Mouse (Mus musculus) MEL (cell line): ENCODE measurements around the gene Uqcc3. TPM values are rescaled to one million over a fixed set of nuclear protein-coding genes. Genes with fewer than 3 reads are reported as not detected.

Experiments used
- DNase-seq: peaks from one replicate; pipeline ENCODE4 v3.0.0; 2011; ENCODE audit warnings: low read depth, low spot score
- H3K27ac ChIP-seq: 2 replicates; pipeline ENCODE4 v1.5.1; 2012; ENCODE audit warnings: low read depth, mild to moderate bottlenecking, control low read depth, low read length, moderate library complexity; ENCODE audit not compliant: control insufficient read depth
- H3K27me3 ChIP-seq, 2 experiments: fragments of 150-350 bp in 1 of 2; sonication (generic) in 1 of 2; 2 replicates each; pipeline ENCODE4 v1.6.1; 2012; ENCODE audit warnings: low read length in 2 of 2, mild to moderate bottlenecking in 2 of 2, improper control_type of control experiment in 1 of 2, moderate library complexity in 1 of 2; ENCODE audit not compliant: insufficient read depth in 2 of 2, control insufficient read depth in 1 of 2
- H3K36me3 ChIP-seq, 2 experiments: 2 replicates each; pipeline ENCODE4 v1.6.1; 2012 to 2014; ENCODE audit warnings: low read length in 2 of 2, improper control_type of control experiment in 1 of 2, inconsistent platforms in 1 of 2, mild to moderate bottlenecking in 1 of 2; ENCODE audit not compliant: insufficient read depth in 2 of 2, control insufficient read depth in 1 of 2
- H3K4me1 ChIP-seq, 2 experiments: fragments of 150-350 bp in 1 of 2; sonication (generic) in 1 of 2; 2 replicates each; pipeline ENCODE4 v1.6.1; 2012; ENCODE audit warnings: low read length in 2 of 2, improper control_type of control experiment in 1 of 2, mild to moderate bottlenecking in 1 of 2; ENCODE audit not compliant: insufficient read depth in 2 of 2, control insufficient read depth in 1 of 2
- H3K4me3 ChIP-seq, 2 experiments: fragments of 150-350 bp in 1 of 2; sonication (generic) in 1 of 2; 2 replicates each; pipeline ENCODE4 v1.5.1; 2012; ENCODE audit warnings: low read depth in 2 of 2, low read length in 2 of 2, mild to moderate bottlenecking in 2 of 2, moderate library complexity in 2 of 2, control low read depth in 1 of 2, improper control_type of control experiment in 1 of 2; ENCODE audit not compliant: control insufficient read depth in 1 of 2, insufficient read depth in 1 of 2
- H3K79me2 ChIP-seq: 2 replicates; pipeline ENCODE4 v1.6.1; 2012; ENCODE audit warnings: mild to moderate bottlenecking, low read length, moderate library complexity; ENCODE audit not compliant: control insufficient read depth, poor library complexity, insufficient read depth
- H3K9ac ChIP-seq: 2 replicates; pipeline ENCODE4 v1.6.1; 2012; ENCODE audit warnings: low read depth, mild to moderate bottlenecking, control low read depth, low read length, moderate library complexity; ENCODE audit not compliant: control insufficient read depth, poor library complexity, severe bottlenecking
- H3K9me3 ChIP-seq: fragments of 150-350 bp; sonication (generic); replicated peaks from 2 replicates; pipeline ENCODE4 v1.6.1; 2012; ENCODE audit warnings: mild to moderate bottlenecking, low read length, improper control_type of control experiment, moderate library complexity; ENCODE audit not compliant: insufficient read depth
- BHLHE40 ChIP-seq: IDR thresholded peaks from 2 replicates; pipeline ENCODE4 v1.6.1; 2012; ENCODE audit warnings: low read depth, mild to moderate bottlenecking, inconsistent platforms, low read length, improper control_type of control experiment, borderline replicate concordance
- CHD2 ChIP-seq: IDR thresholded peaks from 2 replicates; pipeline ENCODE4 v1.6.1; 2011; ENCODE audit warnings: low read length, improper control_type of control experiment
- E2F4 ChIP-seq: IDR thresholded peaks from 2 replicates; pipeline ENCODE4 v1.6.1; 2011; ENCODE audit warnings: low read depth, low read length, improper control_type of control experiment, borderline replicate concordance
- ELF1 ChIP-seq: IDR thresholded peaks from 2 replicates; pipeline ENCODE4 v1.6.1; 2014; ENCODE audit warnings: low read depth, mild to moderate bottlenecking, inconsistent platforms, low read length, improper control_type of control experiment, moderate library complexity
- GABPA ChIP-seq: IDR thresholded peaks from 2 replicates; pipeline ENCODE4 v1.6.1; 2012; ENCODE audit warnings: low read depth, mild to moderate bottlenecking, inconsistent platforms, low read length, improper control_type of control experiment, moderate library complexity
- GATA1 ChIP-seq: IDR thresholded peaks from 2 replicates; pipeline ENCODE4 v1.6.1; 2011; ENCODE audit warnings: low read depth, low read length, improper control_type of control experiment
- HCFC1 ChIP-seq: IDR thresholded peaks from 2 replicates; pipeline ENCODE4 v1.6.1; 2012; ENCODE audit warnings: low read depth, mild to moderate bottlenecking, inconsistent platforms, low read length, improper control_type of control experiment, moderate library complexity
- JUND ChIP-seq: IDR thresholded peaks from 2 replicates; pipeline ENCODE4 v1.6.1; 2011; ENCODE audit warnings: low read depth, mild to moderate bottlenecking, improper control_type of control experiment, low read length
- MAFK ChIP-seq: IDR thresholded peaks from 2 replicates; pipeline ENCODE4 v1.6.1; 2011; ENCODE audit warnings: low read depth, mild to moderate bottlenecking, low read length, improper control_type of control experiment, borderline replicate concordance
- MAX ChIP-seq: IDR thresholded peaks from 2 replicates; pipeline ENCODE4 v1.6.1; 2011; ENCODE audit warnings: low read length, improper control_type of control experiment
- MAZ ChIP-seq: IDR thresholded peaks from 2 replicates; pipeline ENCODE4 v1.6.1; 2012; ENCODE audit warnings: low read depth, mild to moderate bottlenecking, inconsistent platforms, low read length, improper control_type of control experiment
- MEF2A ChIP-seq: IDR thresholded peaks from 2 replicates; pipeline ENCODE4 v1.6.1; 2014; ENCODE audit warnings: low read depth, mild to moderate bottlenecking, inconsistent platforms, low read length, improper control_type of control experiment; ENCODE audit not compliant: poor library complexity, insufficient replicate concordance, severe bottlenecking; ENCODE audit errors: extremely low read depth
- MYB ChIP-seq: IDR thresholded peaks from 2 replicates; pipeline ENCODE4 v1.6.1; 2011; ENCODE audit warnings: mild to moderate bottlenecking, low read depth, low read length, improper control_type of control experiment
- MYC ChIP-seq: IDR thresholded peaks from 2 replicates; pipeline ENCODE4 v1.6.1; 2011; ENCODE audit warnings: low read depth, mild to moderate bottlenecking, low read length, improper control_type of control experiment, moderate library complexity
- NELFE ChIP-seq: IDR thresholded peaks from 2 replicates; pipeline ENCODE4 v1.6.1; 2011; ENCODE audit warnings: low read depth, low read length, improper control_type of control experiment
- NRF1 ChIP-seq: IDR thresholded peaks from 2 replicates; pipeline ENCODE4 v1.6.1; 2014; ENCODE audit warnings: low read depth, mild to moderate bottlenecking, inconsistent platforms, low read length, improper control_type of control experiment, moderate library complexity; ENCODE audit not compliant: poor library complexity, insufficient read depth, severe bottlenecking
- POLR2A ChIP-seq, 2 experiments: IDR thresholded peaks; 2 replicates each; pipeline ENCODE4 v1.6.1; 2011 to 2012; ENCODE audit warnings: low read length in 2 of 2, mild to moderate bottlenecking in 2 of 2, control low read depth in 1 of 2, improper control_type of control experiment in 1 of 2, low read depth in 1 of 2, moderate library complexity in 1 of 2; ENCODE audit not compliant: control insufficient read depth in 1 of 2, insufficient read depth in 1 of 2, poor library complexity in 1 of 2
- POLR2AphosphoS2 ChIP-seq: IDR thresholded peaks from 2 replicates; pipeline ENCODE4 v1.6.1; 2011; ENCODE audit warnings: low read length, improper control_type of control experiment
- SIN3A ChIP-seq: IDR thresholded peaks from 2 replicates; pipeline ENCODE4 v1.6.1; 2012; ENCODE audit warnings: low read length, improper control_type of control experiment, inconsistent platforms
- SMC3 ChIP-seq: IDR thresholded peaks from 2 replicates; pipeline ENCODE4 v1.6.1; 2011; ENCODE audit warnings: low read depth, low read length, improper control_type of control experiment
- TCF12 ChIP-seq: IDR thresholded peaks from 2 replicates; pipeline ENCODE4 v1.6.1; 2014; ENCODE audit warnings: low read depth, mild to moderate bottlenecking, inconsistent platforms, low read length, improper control_type of control experiment, moderate library complexity
- USF1 ChIP-seq: IDR thresholded peaks from 2 replicates; pipeline ENCODE4 v1.6.1; 2014; ENCODE audit warnings: low read depth, mild to moderate bottlenecking, inconsistent platforms, low read length, improper control_type of control experiment, moderate library complexity
- USF2 ChIP-seq, 2 experiments: IDR thresholded peaks; 2 replicates each; pipeline ENCODE4 v1.6.1; 2011 to 2012; ENCODE audit warnings: improper control_type of control experiment in 2 of 2, low read length in 2 of 2, borderline replicate concordance in 1 of 2, inconsistent platforms in 1 of 2, low read depth in 1 of 2, mild to moderate bottlenecking in 1 of 2; ENCODE audit not compliant: insufficient read depth in 1 of 2
- ZC3H11A ChIP-seq: IDR thresholded peaks from 2 replicates; pipeline ENCODE4 v1.6.1; 2012; ENCODE audit warnings: low read depth, mild to moderate bottlenecking, inconsistent platforms, low read length, improper control_type of control experiment
- ZKSCAN1 ChIP-seq: IDR thresholded peaks from 2 replicates; pipeline ENCODE4 v1.6.1; 2012; ENCODE audit warnings: low read depth, mild to moderate bottlenecking, inconsistent platforms, low read length, improper control_type of control experiment, moderate library complexity
- ZMIZ1 ChIP-seq: IDR thresholded peaks from 2 replicates; pipeline ENCODE4 v1.6.1; 2012; ENCODE audit warnings: low read depth, mild to moderate bottlenecking, inconsistent platforms, low read length, improper control_type of control experiment, moderate library complexity
- ZNF384 ChIP-seq: IDR thresholded peaks from 2 replicates; pipeline ENCODE4 v1.6.1; 2012; ENCODE audit warnings: low read depth, mild to moderate bottlenecking, inconsistent platforms, low read length, improper control_type of control experiment
- polyA plus RNA-seq, 2 experiments: library from polyadenylated mRNA; stranded (reverse) in 1 of 2; unstranded in 1 of 2; fragments of >175 nt in 1 of 2; fragments of >200 nt in 1 of 2; gene quantifications; 2 replicates each; pipeline versions ENCODE4 v1.2.1 to v1.2.4; 2012; ENCODE audit warnings: low replicate concordance in 2 of 2, low read depth in 1 of 2; ENCODE audit not compliant: insufficient read length in 2 of 2, insufficient read depth in 1 of 2, missing spikeins in 1 of 2
- total RNA-seq: library from RNA; depleted of rRNA; stranded (reverse); fragments of 300-350 nt; gene quantifications from 2 replicates; pipeline ENCODE4 v1.2.3, GENCODE M21; 2012

The Uqcc3 gene
- total and polyA plus RNA-seq, 3 experiments = 49.4 to 55.0 TPM; not detected in 1

DNA sequence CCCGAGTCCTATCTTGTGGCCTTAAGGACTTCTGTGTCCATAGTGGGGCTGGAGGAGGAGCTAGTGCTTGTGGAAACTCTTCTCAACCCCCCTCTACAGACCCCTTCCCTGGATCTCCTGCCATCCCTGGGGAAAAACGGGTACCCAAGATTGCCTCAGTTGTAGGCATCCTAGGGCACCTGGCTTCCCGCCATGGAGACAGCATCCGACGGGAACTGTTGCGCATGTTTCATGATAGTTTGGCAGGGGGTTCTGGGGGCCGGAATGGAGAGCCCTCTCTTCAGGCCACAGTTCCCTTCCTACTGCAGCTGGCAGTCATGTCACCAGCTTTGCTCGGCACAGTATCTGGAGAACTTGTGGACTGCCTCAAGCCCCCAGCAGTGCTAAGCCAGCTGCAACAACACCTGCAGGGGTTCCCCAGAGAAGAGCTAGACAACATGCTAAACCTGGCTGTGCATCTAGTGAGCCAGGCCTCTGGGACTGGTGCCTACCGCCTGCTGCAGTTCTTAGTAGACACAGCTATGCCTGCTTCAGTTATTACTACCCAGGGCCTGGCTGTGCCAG lies 14.8 kb upstream of the Uqcc3 start:
- no peaks in the 10 kb centered on the region for H3K9me3 ChIP-seq
- H3K4me3 ChIP-seq = no peak overlapping the region
- H3K27ac ChIP-seq = no peak overlapping the region
- no peak for TF ChIP-seq SIN3A
- TF ChIP-seq ZMIZ1 = no peak
- no peak for TF ChIP-seq MAX
- no peak for TF ChIP-seq ZNF384
- TF ChIP-seq NELFE = no peak
- no peak for TF ChIP-seq POLR2AphosphoS2
- TF ChIP-seq JUND = no peak
- TF ChIP-seq TCF12 = no peak
- TF ChIP-seq ZKSCAN1 = no peak
- no peak for TF ChIP-seq CHD2
- no peak for TF ChIP-seq NRF1
- H3K4me1 ChIP-seq = peaks cover 5 to 21% of the 10 kb centered on the region in 2 experiments; a peak in 3 of 4 replicates
- no peaks in the 10 kb centered on the region for H3K27me3 ChIP-seq
- peaks cover 0 to 44% of the 10 kb centered on the region in 2 experiments; a peak in 2 of 4 replicates for H3K36me3 ChIP-seq
- peaks cover 52% of the 10 kb centered on the region for H3K79me2 ChIP-seq
- DNase-seq = no peak
- no peak overlapping the region; the same call in 1 of the 2 replicates for H3K9ac ChIP-seq

DNA sequence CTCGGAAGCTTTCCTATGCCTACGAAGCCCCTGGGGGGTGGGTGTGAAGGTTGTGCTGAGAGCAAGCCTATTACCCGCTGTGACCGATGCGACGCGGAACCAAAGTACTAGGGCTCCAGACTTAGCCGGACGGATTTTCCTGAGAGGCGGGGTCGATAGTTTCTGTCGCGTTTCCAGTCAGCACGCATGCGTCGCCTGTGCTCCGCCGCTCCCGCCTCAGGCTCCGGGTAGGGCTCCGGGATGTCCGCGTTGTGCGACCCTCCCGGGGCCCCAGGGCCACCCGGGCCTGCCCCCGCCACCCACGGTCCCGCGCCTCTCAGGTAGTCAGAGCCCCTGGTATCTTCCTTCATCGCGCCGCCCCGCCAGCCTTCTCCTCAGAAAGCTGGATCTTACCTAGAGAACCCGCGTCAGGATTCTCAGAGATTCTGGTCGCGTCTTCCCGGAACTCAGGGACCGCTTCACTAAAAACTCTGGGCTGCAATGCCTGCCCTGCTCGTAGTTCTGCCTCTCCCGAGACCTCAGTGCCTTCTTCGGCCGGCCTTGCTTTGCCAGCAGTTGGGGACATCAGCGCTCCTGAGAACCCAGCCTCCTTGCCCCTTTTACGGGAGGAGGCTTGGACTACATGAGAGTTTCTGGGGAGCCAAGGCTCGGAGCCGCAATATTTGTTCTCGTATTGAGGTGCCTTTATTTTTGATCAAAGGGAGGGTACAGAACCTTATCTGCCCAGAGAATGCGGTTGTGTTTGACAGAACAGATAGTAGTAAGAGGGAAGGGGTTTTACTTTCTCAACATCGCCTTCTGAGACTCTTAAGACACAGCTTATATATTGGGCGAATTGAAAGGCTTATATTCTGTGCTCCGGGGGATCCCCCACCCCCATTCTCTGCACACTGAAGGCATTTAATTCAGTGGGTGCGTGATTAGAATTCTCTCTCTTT lies 12.4 kb upstream of the Uqcc3 start, which contains the start of gene Ints5:
Gene Ints5, plus strand, starts transcription at position 177 of the 938 bp plus-strand sequence.
- Histone ChIP-seq H3K9ac (peak within 1 kb of the TSS; percentile 89), H3K4me1 (peaks cover 4 to 20% of the 10 kb centered on the region in 2 experiments; a peak in 3 of 4 replicates), H3K9me3 (no peaks in the 10 kb centered on the region), H3K4me3 (peak within 1 kb of the TSS; percentile 75 to 76), H3K79me2 (peaks cover 56% of the 10 kb centered on the region), H3K27me3 (no peaks in the 10 kb centered on the region), H3K27ac (peak within 1 kb of the TSS; percentile 91), H3K36me3 (peaks cover 0 to 38% of the 10 kb centered on the region in 2 experiments; a peak in 2 of 4 replicates)
- DNase-seq = peak; percentile 95
- peak; percentile 92 for TF ChIP-seq HCFC1
- peak; percentile 93 for TF ChIP-seq NELFE
- TF ChIP-seq MAX = peak; percentile 80
- TF ChIP-seq ZC3H11A = no peak
- no peak; the same call in 1 of the 2 replicates for TF ChIP-seq E2F4
- no peak for TF ChIP-seq MEF2A
- peak; percentile 89 for TF ChIP-seq POLR2AphosphoS2
- TF ChIP-seq CHD2 = no peak
- no peak for TF ChIP-seq ZKSCAN1
- peak; percentile 90 for TF ChIP-seq SIN3A
- peak; percentile 73; the same call in 1 of the 2 replicates for TF ChIP-seq MAZ
- no peak for TF ChIP-seq MYB
- TF ChIP-seq POLR2A (IDR thresholded peaks at IDR 0.05; ENCODE audit: control insufficient read depth in 1 of 2, insufficient read depth in 1 of 2, low read depth in 1 of 2, low read length in 2 of 2, poor library complexity in 1 of 2) = peak; percentile 91 to 95
- TF ChIP-seq ELF1 = peak; percentile 43; the same call in 1 of the 2 replicates
- TF ChIP-seq GATA1 = peak; percentile 85
- peak; percentile 57 for TF ChIP-seq ZMIZ1
- TF ChIP-seq BHLHE40 = no peak
- peak; percentile 91 for TF ChIP-seq MYC
- no peak for TF ChIP-seq MAFK
- TF ChIP-seq USF1 = 0 out of 2 replicates have a peak, but pooled peaks have one; percentile 28
- TF ChIP-seq GABPA = no peak
- TF ChIP-seq USF2 (IDR thresholded peaks at IDR 0.05; ENCODE audit: borderline replicate concordance in 1 of 2, insufficient read depth in 1 of 2, low read depth in 1 of 2, low read length in 2 of 2) = no peak
- no peak for TF ChIP-seq SMC3
